Mouse (Mus musculus) bone marrow macrophage, adult 2 months (primary cell): ENCODE results near the gene Fermt2.

Experiments
- CTCF ChIP-seq: IDR thresholded peaks from 2 replicates; pipeline ENCODE4 v1.5.1; 2012; ENCODE audit warnings: low read depth, mild to moderate bottlenecking, low read length, moderate library complexity
- POLR2A ChIP-seq: IDR thresholded peaks from 2 replicates; pipeline ENCODE4 v1.6.1; 2012; ENCODE audit warnings: mild to moderate bottlenecking, low read depth, low read length, borderline replicate concordance

GRCm38 (mm10) chr14:45553854-45554253 is 23.9 kb upstream of the Fermt2 start:
- TF ChIP-seq POLR2A, result no peak
- TF ChIP-seq CTCF, result no peak
